In the genomic region with DNA sequence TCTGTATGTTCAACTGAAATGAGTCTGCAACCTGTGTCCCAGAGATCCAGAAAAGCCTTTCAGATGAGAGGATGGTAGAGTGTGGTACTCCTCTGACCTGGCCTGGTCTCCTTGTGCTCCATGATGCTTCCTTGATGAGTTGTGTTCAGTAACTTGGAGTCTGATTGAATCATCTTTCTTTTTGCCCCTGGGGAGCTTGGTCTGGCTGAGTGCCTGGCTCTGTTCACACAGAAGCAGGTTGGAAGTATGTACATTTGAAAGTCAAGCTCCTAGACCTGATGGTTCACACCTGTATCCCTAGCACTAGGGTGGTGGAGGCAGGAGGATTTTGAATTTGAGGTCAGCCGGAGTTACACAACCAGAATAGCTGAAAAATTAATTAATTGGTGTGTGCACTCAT, we compare ENCODE assay signal across 18 mouse cellular contexts. TPM values are rescaled to one million over a fixed set of nuclear protein-coding genes. Genes with fewer than 3 reads are reported as not detected.
A peak's percentile ranks its signal among the peaks of the same experiment; 100 is the strongest.
DNase-seq lines count a peak whose midpoint lies in the region; ATAC-seq and TF ChIP-seq lines count a peak whose summit lies in the region.
"Had no signal": no experiment of that assay in that cellular context is flagged by ENCODE, and none has a peak within 500 bp of the region (broad histone marks: within the 10 kb centered on the region; RNA-seq: fewer than 3 reads in every experiment).

No protein-coding gene starts in this region.

- intact Hi-C loops in heart, adult 2 months (cut with DNase I): no loop called here

- WGBS in heart, adult 2 months: 88% methylated on average over 1 of the region's 1 CpGs
- WGBS in small intestine, adult 2 months: 81% methylated on average over 1 of the region's 1 CpGs
- WGBS in hindbrain, embryonic 14.5 days: 94% methylated on average over 1 of the region's 1 CpGs

- no peak for TF ChIP-seq CTCF in heart, adult 2 months (IDR thresholded peaks at IDR 0.05)
- TF ChIP-seq CTCF in bone marrow macrophage, adult 2 months (IDR thresholded peaks at IDR 0.05; ENCODE audit: low read depth, low read length): no peak
- TF ChIP-seq CTCF in small intestine, adult 2 months (IDR thresholded peaks at IDR 0.05; ENCODE audit: extremely low read depth, insufficient read length, insufficient replicate concordance, low read depth, low read length): no peak

- peaks cover 2% of the 10 kb centered on the region for H3K4me1 ChIP-seq in heart, adult 2 months (ENCODE audit: control insufficient read depth, insufficient read depth, low read length)
- peaks cover 69% of the 10 kb centered on the region for H3K4me1 ChIP-seq in bone marrow macrophage, adult 2 months (ENCODE audit: control insufficient read depth, insufficient read depth, low read length)
- H3K4me1 ChIP-seq in small intestine, adult 2 months (ENCODE audit: control insufficient read depth, insufficient read depth, insufficient read length, low read length): peaks cover 2% of the 10 kb centered on the region; the same call in 1 of the 2 replicates
- H3K4me1 ChIP-seq in hindbrain, embryonic 14.5 days (replicated peaks; ENCODE audit: control insufficient read depth, insufficient read depth, low read length): no peaks in the 10 kb centered on the region
- H3K4me1 ChIP-seq: heart, embryonic 13.5 days; limb, embryonic 15.5 days; midbrain, embryonic 13.5 days; neural tube, embryonic 12.5 days had no signal

- no peaks in the 10 kb centered on the region for H3K9me3 ChIP-seq in hindbrain, embryonic 14.5 days (ENCODE audit: control insufficient read depth, low read length)
- H3K9me3 ChIP-seq: heart, embryonic 13.5 days; limb, embryonic 15.5 days; midbrain, embryonic 13.5 days; neural tube, embryonic 12.5 days had no signal

- no peak for TF ChIP-seq EP300 in heart, adult 2 months (IDR thresholded peaks at IDR 0.05; ENCODE audit: insufficient read depth, low read depth, low read length)

- no peak for TF ChIP-seq POLR2A in heart, adult 2 months (IDR thresholded peaks at IDR 0.05; ENCODE audit: insufficient read depth, low read depth, low read length)
- no peak for TF ChIP-seq POLR2A in bone marrow macrophage, adult 2 months (IDR thresholded peaks at IDR 0.05; ENCODE audit: borderline replicate concordance, low read depth, low read length)
- TF ChIP-seq POLR2A in small intestine, adult 2 months (IDR thresholded peaks at IDR 0.05; ENCODE audit: low read depth, low read length): no peak

- no peak overlapping the region for H3K9ac ChIP-seq in heart, adult 2 months (ENCODE audit: low read depth, low read length)
- H3K9ac ChIP-seq in hindbrain, embryonic 14.5 days: no peak overlapping the region
- H3K9ac ChIP-seq: heart, embryonic 13.5 days; limb, embryonic 15.5 days; midbrain, embryonic 13.5 days; neural tube, embryonic 12.5 days had no signal

- no peaks in the 10 kb centered on the region for H3K79me2 ChIP-seq in heart, adult 2 months (replicated peaks; ENCODE audit: control insufficient read depth, insufficient read depth, low read length)

- H3K27ac ChIP-seq in heart, adult 2 months: no peak overlapping the region
- peak overlapping the region; percentile 97 for H3K27ac ChIP-seq in bone marrow macrophage, adult 2 months (ENCODE audit: insufficient read depth, low read depth, low read length)
- peak overlapping the region; percentile 68 for H3K27ac ChIP-seq in small intestine, adult 2 months (ENCODE audit: insufficient read depth, low read depth, low read length)
- H3K27ac ChIP-seq in hindbrain, embryonic 14.5 days: no peak overlapping the region
- H3K27ac ChIP-seq: heart, embryonic 13.5 days; limb, embryonic 15.5 days; midbrain, embryonic 13.5 days; neural tube, embryonic 12.5 days had no signal

- no peak for ATAC-seq in hindbrain, embryonic 14.5 days (ENCODE audit: low FRiP score)
- ATAC-seq: hindbrain, embryonic 16.5 days; lung, postnatal 0 days; midbrain, embryonic 13.5 days had no signal

- H3K4me2 ChIP-seq in hindbrain, embryonic 14.5 days (replicated peaks): no peak overlapping the region
- H3K4me2 ChIP-seq: heart, embryonic 13.5 days; limb, embryonic 15.5 days; midbrain, embryonic 13.5 days; neural tube, embryonic 12.5 days had no signal

- H3K27me3 ChIP-seq in heart, adult 2 months (ENCODE audit: control insufficient read depth, insufficient read depth, low read length): no peaks in the 10 kb centered on the region
- no peaks in the 10 kb centered on the region for H3K27me3 ChIP-seq in small intestine, adult 2 months (ENCODE audit: control insufficient read depth, insufficient read depth, low read length)
- no peaks in the 10 kb centered on the region for H3K27me3 ChIP-seq in hindbrain, embryonic 14.5 days (ENCODE audit: control insufficient read depth, insufficient read depth, low read length)
- H3K27me3 ChIP-seq: heart, embryonic 13.5 days; limb, embryonic 15.5 days; midbrain, embryonic 13.5 days; neural tube, embryonic 12.5 days had no signal

- peak; percentile 15 to 25 for DNase-seq in heart, adult 2 months
- no peak for DNase-seq in heart, adult 18-20 months
- peak; percentile 27 for DNase-seq in thymus, postnatal 4 days
- no peak for DNase-seq in thymus, postnatal 10 days (ENCODE audit: low spot score in 2 of 2)
- no peak for DNase-seq in cerebellum, adult 9-11 months
- no peak for DNase-seq in hindbrain, embryonic 14.5 days (ENCODE audit: low spot score)
- DNase-seq: adrenal gland, postnatal 25 days; cerebellum, adult 2 months; heart, postnatal 4 days; kidney, adult 11 months had no signal

- H3K36me3 ChIP-seq in heart, adult 2 months (ENCODE audit: control insufficient read depth, insufficient read depth, low read length): no peaks in the 10 kb centered on the region
- no peaks in the 10 kb centered on the region for H3K36me3 ChIP-seq in small intestine, adult 2 months (ENCODE audit: control insufficient read depth, insufficient read depth, low read length)
- no peaks in the 10 kb centered on the region for H3K36me3 ChIP-seq in hindbrain, embryonic 14.5 days (replicated peaks; ENCODE audit: control insufficient read depth, insufficient read depth)
- H3K36me3 ChIP-seq: heart, embryonic 13.5 days; limb, embryonic 15.5 days; midbrain, embryonic 13.5 days; neural tube, embryonic 12.5 days had no signal

- H3K4me3 ChIP-seq in heart, adult 2 months: no peak overlapping the region
- H3K4me3 ChIP-seq in bone marrow macrophage, adult 2 months (ENCODE audit: insufficient read depth, low read length): no peak overlapping the region
- H3K4me3 ChIP-seq in small intestine, adult 2 months (ENCODE audit: low read depth, low read length): no peak overlapping the region
- H3K4me3 ChIP-seq in hindbrain, embryonic 14.5 days (replicated peaks; ENCODE audit: low read length): no peak overlapping the region
- H3K4me3 ChIP-seq: heart, embryonic 13.5 days; limb, embryonic 15.5 days; midbrain, embryonic 13.5 days; neural tube, embryonic 12.5 days had no signal

RNA-seq across cellular contexts. Expression of a gene that starts 32.7 kb away (rescaled TPM):
- 1 to 10 TPM; 3.0 to 4.0 TPM for total RNA-seq in heart, adult 2 months (2021)
- 1.6 and 2.4 TPM in 2 replicates for polyA plus RNA-seq in heart, adult 2 months (2012; rRNA removed)
- total RNA-seq in heart, adult 18-20 months (2021): 1 to 10 TPM; 2.5 to 4.9 TPM
- polyA plus RNA-seq in bone marrow macrophage, adult 2 months (2012; ENCODE audit: insufficient read depth, insufficient read length, missing spikeins): 171 and 182 TPM in 2 replicates
- polyA plus RNA-seq in small intestine, adult 2 months (2012; rRNA removed): 0.84 and 1.4 TPM in 2 replicates
- 0.47 and 1.0 TPM in 2 replicates for polyA plus RNA-seq in hindbrain, embryonic 14.5 days (2014; fragmentation: Nextera tagmentation; extraction: Ambion mirVana)

Comparison
In these comparisons a context has a peak if more than half of its experiments do, and no peak if none do; other contexts are left out.
1. DNase-seq: peak in heart, adult 2 months (2 of 2) and thymus, postnatal 4 days (single experiment); none in heart, adult 18-20 months (0 of 2), thymus, postnatal 10 days (0 of 2), cerebellum, adult 9-11 months (single experiment) and hindbrain, embryonic 14.5 days (single experiment).
2. H3K27ac ChIP-seq: peak in bone marrow macrophage, adult 2 months (single experiment) and small intestine, adult 2 months (single experiment); none in heart, adult 2 months (single experiment) and hindbrain, embryonic 14.5 days (single experiment).
3. RNA of a gene that starts 32.7 kb away (polyA plus RNA-seq): 171 to 182 TPM in bone marrow macrophage, adult 2 months; 1.6 to 2.4 TPM in heart, adult 2 months, 0.84 to 1.4 TPM in small intestine, adult 2 months and 0.47 to 1.0 TPM in hindbrain, embryonic 14.5 days; every median in the first group is over 10 times any median in the second.